Mouse (Mus musculus) midbrain, embryonic 12.5 days (tissue): ENCODE data around the gene Crb3. TPM values are rescaled to one million over a fixed set of nuclear protein-coding genes. Genes with fewer than 3 reads are reported as not detected.

Experiments
- ATAC-seq: fragments of 200-750 bp; cut with Nextera tagmentation; 2 replicates; pipeline ENCODE4 v1.8.0; 2017; ENCODE audit warnings: low read depth, moderate TSS enrichment, moderate library complexity; ENCODE audit not compliant: low FRiP score
- H3K27ac ChIP-seq: fragments of 300-500 bp; sonication (generic); replicated peaks from 2 replicates; pipeline ENCODE4 v1.5.1; 2016; ENCODE audit warnings: mild to moderate bottlenecking
- H3K27me3 ChIP-seq: fragments of 300-500 bp; sonication (generic); 2 replicates; pipeline ENCODE4 v1.6.1; 2016; ENCODE audit warnings: mild to moderate bottlenecking
- H3K36me3 ChIP-seq: fragments of 300-500 bp; sonication (generic); 2 replicates; pipeline ENCODE4 v1.6.1; 2016
- H3K4me1 ChIP-seq: fragments of 300-500 bp; sonication (generic); 2 replicates; pipeline ENCODE4 v1.6.1; 2016
- H3K4me2 ChIP-seq: fragments of 300-500 bp; sonication (generic); replicated peaks from 2 replicates; pipeline ENCODE4 v1.6.1; 2016; ENCODE audit warnings: mild to moderate bottlenecking, moderate library complexity
- H3K4me3 ChIP-seq: fragments of 300-500 bp; sonication (generic); 2 replicates; pipeline ENCODE4 v1.5.1; 2016; ENCODE audit warnings: mild to moderate bottlenecking
- H3K9ac ChIP-seq: fragments of 300-500 bp; sonication (generic); replicated peaks from 2 replicates; pipeline ENCODE4 v1.6.1; 2016; ENCODE audit warnings: mild to moderate bottlenecking, moderate library complexity
- H3K9me3 ChIP-seq: fragments of 300-500 bp; sonication (generic); 2 replicates; pipeline ENCODE4 v1.6.1; 2016; ENCODE audit warnings: mild to moderate bottlenecking
- WGBS: fragments of 180-500 bp; shearing (Covaris S2); methylation state at CpG from one replicate; pipeline ENCODE4 v1.1.7; 2016; 5-methylcytosine and 5-hydroxymethylcytosine counted together
- polyA plus RNA-seq: library from polyadenylated mRNA; unstranded; fragments of >200 nt; fragmentation: Nextera tagmentation; extraction: Ambion mirVana; gene quantifications from 2 replicates; pipeline ENCODE4 v1.2.1, GENCODE M21; 2016

Gene Crb3
- 0.31 and 1.5 TPM in 2 replicates for polyA plus RNA-seq

- no peaks in the 10 kb centered on the region for H3K9me3 ChIP-seq
- peak within 1 kb of the TSS; percentile 77 for H3K9ac ChIP-seq
- peaks cover 26% of the 10 kb centered on the region; the same call in 1 of the 2 replicates for H3K36me3 ChIP-seq
- H3K4me1 ChIP-seq, result peaks cover 30% of the 10 kb centered on the region
- H3K4me3 ChIP-seq, result peak within 1 kb of the TSS; percentile 79
- peak within 1 kb of the TSS; percentile 83 for H3K4me2 ChIP-seq
- peak within 1 kb of the TSS; percentile 84 for H3K27ac ChIP-seq
- H3K27me3 ChIP-seq, result peaks cover 30% of the 10 kb centered on the region
- ATAC-seq, result no peak
- WGBS, result under 1% methylated on average over 13 of the region's 22 CpGs
These were observed at the start of gene Crb3 for GRCm38 (mm10) chr17:57058891-57059485. Gene Crb3 (plus strand): TSS chr17:57059105.

DNA sequence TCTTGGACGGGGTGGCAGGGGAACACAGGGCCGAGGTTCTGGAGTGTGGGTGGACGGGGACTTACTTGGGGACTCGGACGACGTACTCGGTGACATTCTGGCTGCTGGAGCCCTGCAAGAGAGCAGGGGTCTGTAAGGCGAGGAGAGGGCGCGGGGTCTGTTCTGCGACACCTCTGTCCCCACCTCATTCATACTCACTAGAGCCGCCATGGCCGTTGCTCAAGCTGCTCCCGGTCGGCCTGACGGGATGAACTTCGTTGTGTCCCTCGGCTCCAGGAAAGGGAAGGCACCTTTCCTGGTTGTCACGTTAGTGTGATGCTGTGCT, 48.0 kb upstream of the Crb3 start:
- Histone ChIP-seq H3K9me3 (no peaks in the 10 kb centered on the region), H3K4me1 (peaks cover 17% of the 10 kb centered on the region), H3K4me3 (peak overlapping the region; percentile 75), H3K27me3 (0 out of 2 replicates have a peak, but pooled peaks cover 3% of the 10 kb centered on the region), H3K9ac (peak overlapping the region; percentile 82), H3K27ac (peak overlapping the region; percentile 66), H3K4me2 (peak overlapping the region; percentile 92), H3K36me3 (peaks cover 32% of the 10 kb centered on the region)
- ATAC-seq, result peak; percentile 59
- WGBS, result under 1% methylated on average over 19 of the region's 19 CpGs

DNA sequence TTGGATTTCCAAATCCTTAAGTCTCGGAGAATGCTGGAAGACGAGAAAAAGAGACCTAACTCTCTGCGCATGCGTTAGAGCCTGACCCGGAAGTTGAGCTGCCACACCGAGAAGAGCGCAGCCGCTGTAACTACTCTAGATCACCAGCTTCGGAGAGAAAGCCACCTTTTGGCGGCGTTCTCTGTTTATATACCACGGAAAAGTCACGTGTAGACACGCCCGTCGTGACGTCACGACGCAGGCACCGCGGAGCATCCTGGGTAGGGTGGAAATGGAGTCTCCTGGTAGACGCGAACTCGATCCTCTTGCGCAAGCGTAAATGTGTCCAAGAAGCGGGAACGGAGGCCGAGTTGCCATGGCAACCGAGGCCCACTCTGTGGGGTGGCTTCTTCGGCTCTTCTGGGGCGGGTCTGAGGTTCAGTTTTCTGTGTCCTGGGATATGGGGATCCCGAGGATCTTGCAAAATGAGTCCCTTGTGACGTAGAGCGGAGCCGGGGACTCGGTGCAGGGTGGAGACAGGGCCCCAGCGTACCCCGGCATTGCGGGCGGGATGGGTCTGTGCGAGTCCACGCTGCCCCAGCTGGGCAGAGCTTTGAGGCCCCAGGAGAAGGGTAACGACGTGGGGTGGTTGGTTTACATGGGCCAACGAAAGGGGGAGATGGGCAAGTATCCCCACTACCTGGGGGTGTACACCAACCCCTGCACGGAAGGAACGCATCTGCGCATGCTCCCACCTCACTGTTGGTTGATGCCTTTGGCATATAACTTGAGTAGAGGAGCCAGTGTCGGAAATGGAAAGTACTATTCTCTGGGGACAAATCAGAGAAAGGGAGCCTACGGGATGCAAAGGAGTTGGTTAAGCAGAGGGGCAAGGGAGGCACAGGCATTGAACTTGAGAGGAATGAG, 47.4 kb upstream of the Crb3 start, which contains the start of the genes Gtf2f1 and Gm17949:
TSS of gene Gtf2f1 (minus strand) at position 53 of the 906 bp plus-strand sequence.
TSS of gene Gm17949 (plus strand) at position 234 of the 906 bp plus-strand sequence.
- peaks cover 17% of the 10 kb centered on the region for H3K4me1 ChIP-seq
- H3K27me3 ChIP-seq, result 0 out of 2 replicates have a peak, but pooled peaks cover 3% of the 10 kb centered on the region
- H3K27ac ChIP-seq, result peak within 1 kb of the TSS; percentile 93
- peak within 1 kb of the TSS; percentile 75 for H3K4me3 ChIP-seq
- peaks cover 26% of the 10 kb centered on the region for H3K36me3 ChIP-seq
- no peaks in the 10 kb centered on the region for H3K9me3 ChIP-seq
- 1% methylated on average over 51 of the region's 51 CpGs for WGBS
- ATAC-seq, result peak; percentile 94
- peak within 1 kb of the TSS; percentile 82 for H3K9ac ChIP-seq
- peak within 1 kb of the TSS; percentile 92 for H3K4me2 ChIP-seq

- 0 out of 2 replicates have a peak, but pooled peaks cover 3% of the 10 kb centered on the region for H3K27me3 ChIP-seq
These were observed 46.6 kb upstream of the Crb3 start for GRCm38 (mm10) chr17:57012245-57012795.

DNA sequence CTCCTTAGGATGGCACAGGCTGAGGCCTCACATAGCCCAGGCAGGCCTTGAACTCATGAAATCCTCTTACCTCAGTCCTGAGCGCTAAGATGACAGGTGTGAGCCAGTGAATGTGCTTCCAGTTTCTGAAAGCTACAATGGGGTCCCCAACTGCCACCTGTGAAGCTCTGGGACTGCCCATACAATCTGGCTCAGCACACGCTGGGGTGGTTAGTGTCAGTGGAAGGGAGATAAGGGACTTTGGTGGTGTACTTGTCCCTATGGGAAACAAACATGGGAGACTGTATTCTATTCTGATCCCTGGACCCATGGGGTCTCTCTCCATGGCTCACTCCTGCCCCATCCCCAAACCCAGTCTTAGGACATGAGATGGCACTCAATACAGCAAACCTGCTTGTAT, 39.2 kb upstream of the Crb3 start:
- Histone ChIP-seq H3K4me2 (no peak overlapping the region), H3K27me3 (no peaks in the 10 kb centered on the region), H3K9me3 (no peaks in the 10 kb centered on the region), H3K27ac (no peak overlapping the region), H3K4me1 (no peaks in the 10 kb centered on the region), H3K9ac (no peak overlapping the region), H3K36me3 (peaks cover 51% of the 10 kb centered on the region), H3K4me3 (no peak overlapping the region)
- 86% methylated on average over 2 of the region's 2 CpGs for WGBS
- ATAC-seq, result no peak

More at GRCm38 (mm10) chr17:57012245-57012795, 46.6 kb upstream of the Crb3 start:
- ATAC-seq, result no peak
- Histone ChIP-seq H3K9me3 (no peaks in the 10 kb centered on the region), H3K4me3 (peak overlapping the region; percentile 75), H3K36me3 (peaks cover 18% of the 10 kb centered on the region), H3K4me2 (peak overlapping the region; percentile 68), H3K9ac (peak overlapping the region; percentile 77; the same call in 1 of the 2 replicates), H3K4me1 (peaks cover 17% of the 10 kb centered on the region), H3K27ac (peak overlapping the region; percentile 93)
- WGBS, result 73% methylated on average over 13 of the region's 13 CpGs

- WGBS, result 93% methylated on average over 5 of the region's 5 CpGs
- H3K4me2 ChIP-seq, result no peak overlapping the region
- ATAC-seq, result no peak
- no peak overlapping the region for H3K27ac ChIP-seq
- no peaks in the 10 kb centered on the region for H3K9me3 ChIP-seq
- H3K4me3 ChIP-seq, result no peak overlapping the region
- no peaks in the 10 kb centered on the region for H3K4me1 ChIP-seq
- peaks cover 64% of the 10 kb centered on the region for H3K36me3 ChIP-seq
- H3K27me3 ChIP-seq, result no peaks in the 10 kb centered on the region
- H3K9ac ChIP-seq, result no peak overlapping the region
These were observed 37.9 kb upstream of the Crb3 start for GRCm38 (mm10) chr17:57020960-57021359.

- ATAC-seq, result no peak
- Histone ChIP-seq H3K9ac (no peak overlapping the region), H3K4me3 (no peak overlapping the region), H3K27me3 (no peaks in the 10 kb centered on the region), H3K4me1 (peaks cover 20% of the 10 kb centered on the region), H3K36me3 (peaks cover 67% of the 10 kb centered on the region), H3K4me2 (no peak overlapping the region), H3K27ac (no peak overlapping the region), H3K9me3 (no peaks in the 10 kb centered on the region)
- WGBS, result 92% methylated on average over 4 of the region's 4 CpGs
These were observed 31.4 kb upstream of the Crb3 start for GRCm38 (mm10) chr17:57027471-57027870.

DNA sequence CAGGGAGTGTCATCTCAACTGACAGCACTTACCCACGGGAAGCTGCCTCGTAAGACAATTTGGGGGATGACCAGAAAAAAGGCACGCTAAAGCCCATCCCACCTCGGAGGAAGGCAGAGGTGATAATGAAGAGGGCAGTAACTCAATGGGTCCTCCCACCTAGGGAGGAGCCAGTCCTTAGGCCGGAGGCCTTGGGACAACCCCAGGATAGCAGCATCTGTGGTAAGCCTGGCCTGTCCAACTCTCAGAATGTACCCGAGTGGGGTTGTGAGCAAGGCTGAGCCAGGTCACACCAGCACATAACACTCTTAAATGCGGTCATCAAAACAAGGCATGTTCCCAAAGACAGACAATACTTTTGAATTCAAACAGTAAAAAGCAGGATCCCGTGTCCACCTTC, 29.2 kb upstream of the Crb3 start:
- Histone ChIP-seq H3K4me3 (peak overlapping the region; percentile 99), H3K27ac (no peak overlapping the region), H3K27me3 (0 out of 2 replicates have a peak, but pooled peaks cover 1% of the 10 kb centered on the region), H3K9me3 (no peaks in the 10 kb centered on the region), H3K9ac (peak overlapping the region; percentile 100), H3K4me1 (peaks cover 26% of the 10 kb centered on the region), H3K36me3 (peaks cover 45% of the 10 kb centered on the region), H3K4me2 (peak overlapping the region; percentile 96)
- 60% methylated on average over 8 of the region's 8 CpGs for WGBS
- no peak for ATAC-seq

DNA sequence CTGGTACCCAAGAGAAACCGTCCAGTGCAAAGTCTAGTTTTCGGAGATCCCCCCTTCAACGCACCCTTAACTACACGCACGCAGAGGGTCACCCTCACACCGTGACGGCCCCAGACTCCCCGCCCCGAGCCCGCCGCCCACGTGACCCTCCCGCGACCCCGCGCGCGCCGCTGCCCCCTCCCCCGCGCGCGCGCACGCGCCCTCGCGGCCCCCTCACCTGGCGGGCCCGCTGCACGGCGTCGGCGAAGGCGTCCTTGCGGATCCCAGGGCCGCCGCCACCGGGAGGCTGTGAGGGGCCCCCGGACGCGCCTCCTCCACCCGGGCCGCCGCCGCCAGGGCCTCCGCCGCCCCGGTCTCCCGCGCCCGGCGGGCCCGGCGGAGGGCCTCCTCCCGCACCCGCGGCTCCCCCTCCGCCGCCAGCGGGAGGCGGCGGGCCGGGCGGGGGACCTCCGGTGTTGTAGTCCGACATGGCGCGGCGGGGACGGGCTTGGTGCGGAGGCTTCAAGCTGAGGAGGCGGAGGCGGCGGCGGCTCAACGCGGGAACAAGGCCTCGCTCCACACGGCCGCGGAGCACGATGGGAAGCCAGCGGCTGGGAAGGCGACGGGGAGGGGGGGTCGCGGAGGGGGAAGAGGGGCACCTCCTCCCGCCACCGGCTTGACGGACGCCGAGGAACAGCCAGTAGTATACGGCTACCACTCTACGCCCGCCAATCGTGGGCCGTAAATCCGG, 27.8 kb upstream of the Crb3 start, which contains the start of gene Khsrp:
TSS of gene Khsrp (minus strand) at position 592 of the 730 bp plus-strand sequence.
- peak within 1 kb of the TSS; percentile 99 for H3K4me3 ChIP-seq
- H3K4me2 ChIP-seq, result peak within 1 kb of the TSS; percentile 96
- no peaks in the 10 kb centered on the region for H3K9me3 ChIP-seq
- peaks cover 26% of the 10 kb centered on the region for H3K4me1 ChIP-seq
- peak; percentile 0; the same call in 1 of the 2 replicates for ATAC-seq
- H3K27ac ChIP-seq, result peak within 1 kb of the TSS; percentile 94
- peaks cover 31% of the 10 kb centered on the region for H3K36me3 ChIP-seq
- H3K9ac ChIP-seq, result peak within 1 kb of the TSS; percentile 100
- H3K27me3 ChIP-seq, result peaks cover 4% of the 10 kb centered on the region; the same call in 1 of the 2 replicates
- WGBS, result under 1% methylated on average over 75 of the region's 99 CpGs

DNA sequence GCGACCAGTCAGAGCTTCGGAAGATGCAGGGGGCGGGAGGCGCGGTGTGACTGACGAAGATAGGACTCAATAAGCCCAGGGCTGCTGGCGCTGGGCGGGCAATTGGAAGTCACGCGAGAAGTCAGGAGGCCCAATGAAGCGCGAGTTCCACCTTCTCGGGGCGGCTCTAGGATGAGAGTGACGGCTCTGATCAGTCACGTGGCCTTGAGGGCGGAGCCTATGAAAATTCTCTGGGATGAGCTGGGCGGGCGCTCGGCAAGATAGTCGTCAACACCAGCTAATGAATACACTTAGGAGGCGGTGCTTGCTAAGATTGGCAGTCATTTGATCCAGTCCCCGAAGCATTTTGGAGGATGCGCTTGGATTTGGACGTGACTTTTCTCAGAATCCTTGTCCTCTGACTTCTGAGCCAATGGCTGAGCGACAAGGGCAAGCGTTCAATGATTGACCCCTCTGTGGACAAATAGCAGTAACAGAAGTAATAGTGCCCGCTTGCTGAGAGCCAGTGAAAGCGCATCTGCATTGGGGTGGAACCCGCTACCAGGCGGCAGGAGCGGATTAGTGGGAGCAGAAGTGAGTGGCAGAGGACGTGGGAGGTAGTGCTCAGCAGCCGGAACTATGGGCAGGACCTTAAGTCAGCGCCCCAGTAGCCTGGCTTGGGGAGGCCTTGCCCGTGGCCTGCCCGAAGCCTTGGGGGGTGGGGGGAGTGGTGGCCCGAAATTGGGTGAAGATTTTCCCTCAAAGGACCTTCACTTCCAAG, 27.1 kb upstream of the Crb3 start:
- peak overlapping the region; percentile 55 for H3K4me2 ChIP-seq
- peaks cover 24% of the 10 kb centered on the region for H3K36me3 ChIP-seq
- H3K9ac ChIP-seq, result no peak overlapping the region; the same call in 1 of the 2 replicates
- peaks cover 26% of the 10 kb centered on the region for H3K4me1 ChIP-seq
- H3K27me3 ChIP-seq, result peaks cover 4% of the 10 kb centered on the region; the same call in 1 of the 2 replicates
- ATAC-seq, result peak; percentile 98
- peak overlapping the region; percentile 87 for H3K27ac ChIP-seq
- H3K4me3 ChIP-seq, result peak overlapping the region; percentile 99
- WGBS, result under 1% methylated on average over 38 of the region's 38 CpGs
- no peaks in the 10 kb centered on the region for H3K9me3 ChIP-seq
